Mouse (Mus musculus): ENCODE results near the gene Cep131. TPM values are rescaled to one million over a fixed set of nuclear protein-coding genes. Genes with fewer than 3 reads are reported as not detected.

The Cep131 gene
- total RNA-seq (2021) = 10 to 100 TPM; 43.9 to 44.9 TPM
- long read RNA-seq, experiment 1, transcript Cep131-201 (26 exons, 3,578 nt) = major isoform, 18 of 47 reads
- long read RNA-seq, experiment 1, partial matches to known transcripts = 9 of 47 reads
- long read RNA-seq, experiment 1, other reads (novel, unspliced or antisense) = 20 of 47 reads
- long read RNA-seq, experiment 2, transcript Cep131-201 (26 exons, 3,578 nt) = major isoform, 20 of 36 reads
- long read RNA-seq, experiment 2, partial matches to known transcripts = 8 of 36 reads
- long read RNA-seq, experiment 2, other reads (novel, unspliced or antisense) = 8 of 36 reads

DNA sequence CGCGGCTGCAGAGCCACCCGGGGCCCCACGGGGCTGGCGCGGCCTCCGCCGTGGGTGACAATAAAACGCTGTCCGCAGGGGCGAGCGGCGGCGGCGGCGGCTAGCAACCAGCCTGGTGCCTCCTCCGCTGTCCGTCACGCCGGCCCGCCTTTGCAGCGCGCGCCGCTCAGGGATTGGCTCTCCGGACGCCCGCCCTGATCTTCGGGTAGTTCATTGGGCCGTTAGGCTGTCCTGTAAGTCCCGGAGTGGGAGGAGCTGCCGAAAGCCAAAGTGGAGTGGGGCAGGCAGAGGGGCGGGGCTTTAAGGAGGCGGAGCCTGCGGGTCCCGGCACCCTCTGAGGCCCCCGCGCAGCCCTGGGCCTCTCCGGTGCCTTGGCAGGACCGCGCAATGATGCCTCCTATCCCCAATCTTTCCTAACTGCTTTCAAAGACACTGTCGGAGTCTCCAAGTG is at the start of gene Cep131:
Gene Cep131 (minus strand): TSS at position 126 of the 451 bp plus-strand sequence.
- DNase-seq (ENCODE audit: low spot score in 2 of 2) = peak; percentile 95 to 98

- no peak for DNase-seq (ENCODE audit: low spot score in 2 of 2)
Measured at GRCm38 (mm10) chr11:120136195-120136594, 49.6 kb upstream of the Cep131 start.

GRCm38 (mm10) chr11:120134847-120135530 is 48.4 kb upstream of the Cep131 start:
- no peak for DNase-seq (ENCODE audit: low spot score in 2 of 2)

DNA sequence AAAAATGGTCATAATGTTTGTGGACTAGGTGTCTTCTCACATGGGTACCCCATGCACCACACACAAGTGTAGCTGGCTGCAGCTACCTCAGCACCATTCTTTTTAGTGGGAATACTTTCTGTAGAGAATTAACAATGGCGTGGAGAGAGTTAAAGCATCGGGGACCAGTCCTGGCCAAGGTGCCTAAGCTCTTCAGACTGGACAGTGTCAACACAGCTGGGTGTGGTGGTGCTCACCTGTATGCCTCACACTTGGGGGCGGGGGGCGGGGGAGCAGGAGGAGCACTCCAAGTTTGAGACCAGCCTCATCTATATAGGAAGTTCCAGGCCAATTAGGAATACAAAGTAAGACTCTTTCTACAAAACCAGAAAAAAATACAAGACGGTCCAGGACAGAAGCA is 47.5 kb upstream of the Cep131 start:
- DNase-seq (ENCODE audit: low spot score in 2 of 2) = no peak

DNA sequence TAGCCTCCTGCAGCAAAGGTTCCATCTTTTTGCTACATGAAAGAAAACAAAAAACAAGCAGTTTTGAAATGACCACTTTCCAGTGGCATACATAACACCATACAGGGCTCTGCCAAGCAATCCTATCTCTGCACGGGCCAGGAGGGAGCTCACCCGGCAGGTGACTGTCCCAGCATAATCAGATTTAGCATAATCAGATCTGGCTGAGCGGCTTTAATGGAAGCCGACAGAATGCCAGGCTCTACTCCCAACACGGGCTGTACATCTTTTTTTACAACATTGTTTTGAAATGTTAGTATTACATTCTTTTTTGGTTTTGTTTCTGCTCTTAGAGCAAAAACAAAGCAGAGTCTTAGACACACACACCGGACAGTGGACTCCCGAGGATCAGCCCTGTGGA is 42.7 kb upstream of the Cep131 start:
- DNase-seq (ENCODE audit: low spot score in 2 of 2) = no peak

DNA sequence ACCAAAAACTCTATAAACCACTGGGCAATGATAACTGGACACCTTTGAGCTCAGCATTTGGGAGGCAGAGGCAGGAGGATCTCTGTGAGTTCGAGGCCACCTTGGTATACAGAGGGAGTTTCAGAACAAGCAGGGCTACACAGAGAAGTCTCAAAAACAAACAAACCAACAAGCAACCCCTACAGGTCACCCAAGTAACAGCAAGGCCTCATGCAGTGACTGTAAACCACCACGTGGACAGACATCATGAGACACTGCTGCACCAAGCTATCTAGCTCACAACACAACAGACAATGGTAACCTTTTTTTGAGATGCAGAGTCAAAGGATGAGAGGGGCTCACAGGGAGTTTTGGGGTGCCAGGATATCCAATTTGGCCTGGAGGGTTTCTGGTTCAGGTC is 40.2 kb upstream of the Cep131 start:
- no peak for DNase-seq (ENCODE audit: low spot score in 2 of 2)

DNA sequence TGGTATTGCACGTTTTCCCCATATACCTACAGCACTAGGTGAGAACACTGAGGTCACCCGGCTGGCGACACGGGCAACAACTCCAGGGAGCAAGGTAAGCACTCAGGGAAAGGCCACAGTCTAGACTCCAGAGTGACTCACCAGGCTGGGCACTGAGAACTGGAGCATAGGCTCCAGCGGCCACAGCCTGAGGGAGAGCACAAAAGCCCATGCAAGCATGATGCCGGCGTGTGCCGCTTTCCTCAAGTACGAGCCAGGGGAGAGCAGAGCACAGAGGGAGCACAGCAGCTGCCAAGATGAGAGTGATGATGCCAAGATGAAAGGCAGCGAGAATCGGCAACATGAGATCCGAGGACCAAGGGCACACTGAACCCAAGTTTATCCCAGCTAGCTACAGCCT is 35.5 kb upstream of the Cep131 start:
- DNase-seq (ENCODE audit: low spot score in 2 of 2) = no peak

- peak; percentile 78 to 83 for DNase-seq (ENCODE audit: low spot score in 2 of 2)
Measured at GRCm38 (mm10) chr11:120120642-120121420, 34.2 kb upstream of the Cep131 start.

DNA sequence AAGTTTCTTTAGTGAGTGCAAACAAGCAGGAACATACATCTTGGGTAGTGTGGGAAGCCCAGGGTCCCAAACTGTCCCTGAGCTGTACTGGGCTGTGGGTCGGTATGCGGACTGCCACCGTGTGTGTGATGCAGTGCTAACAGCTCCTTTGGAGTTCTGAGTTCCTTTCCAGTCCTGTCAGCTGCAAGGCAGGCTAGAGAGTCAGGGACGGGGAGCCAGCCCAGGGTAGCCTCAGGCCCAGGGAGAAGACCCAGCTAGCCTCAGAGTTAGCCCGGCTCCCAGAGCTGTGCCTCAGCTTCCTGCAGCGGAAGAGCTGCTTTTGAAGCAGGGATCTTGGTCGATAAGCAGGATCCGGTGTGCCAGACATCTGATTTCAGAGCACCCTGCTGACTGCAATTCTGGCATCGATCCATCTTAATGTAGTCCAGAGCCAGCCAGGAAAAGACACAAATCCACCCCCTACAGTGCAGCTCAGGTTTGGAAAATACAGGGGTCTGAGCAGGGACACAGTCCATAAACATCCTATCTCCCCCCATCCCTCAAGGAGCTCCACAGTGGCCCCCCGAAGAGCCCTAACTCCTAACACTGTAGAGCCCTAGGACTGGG is 33.4 kb upstream of the Cep131 start:
- DNase-seq (ENCODE audit: low spot score in 2 of 2) = no peak

DNA sequence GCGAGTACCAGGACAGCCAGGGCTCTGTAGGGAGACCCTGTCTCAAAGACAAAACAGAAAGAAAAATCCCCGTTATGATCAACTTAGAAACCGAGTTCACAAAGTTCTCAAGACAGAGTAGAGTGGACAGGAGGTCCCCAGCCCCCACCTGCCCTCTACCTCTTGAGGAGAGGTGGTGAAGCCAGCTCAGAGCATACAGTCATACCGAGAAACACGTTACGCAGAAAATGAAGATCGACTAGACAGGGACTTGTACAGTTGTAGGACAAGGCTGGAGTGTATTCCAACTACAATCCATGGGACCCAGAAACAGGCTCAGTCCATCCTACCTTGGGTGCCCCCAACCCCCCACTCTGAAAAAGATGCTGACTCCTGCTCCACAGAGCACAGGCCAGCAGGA is 32.5 kb upstream of the Cep131 start:
- no peak for DNase-seq (ENCODE audit: low spot score in 2 of 2)

DNA sequence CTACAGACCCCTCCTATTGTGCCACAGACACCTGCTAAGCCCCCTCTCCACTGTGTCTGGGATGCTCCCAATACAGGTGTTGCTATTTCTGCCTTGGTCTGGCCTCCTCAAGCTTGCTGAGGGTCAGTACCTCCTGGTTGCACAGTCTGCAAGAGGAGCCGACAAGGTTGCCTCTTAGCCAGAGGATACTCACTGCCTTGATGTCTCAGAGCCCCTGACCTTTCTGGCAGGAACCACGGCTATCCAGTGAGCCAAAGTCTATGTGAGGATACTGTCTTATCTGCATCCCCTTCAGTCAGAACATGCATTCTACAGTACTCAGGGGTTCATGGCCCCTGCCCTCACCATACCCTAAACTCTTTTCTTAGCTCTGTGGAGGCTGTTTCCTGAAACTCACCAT is 31.0 kb upstream of the Cep131 start:
- DNase-seq (ENCODE audit: low spot score in 2 of 2) = no peak

GRCm38 (mm10) chr11:120114488-120115215 is 28.0 kb upstream of the Cep131 start:
- no peak for DNase-seq (ENCODE audit: low spot score in 2 of 2)

DNA sequence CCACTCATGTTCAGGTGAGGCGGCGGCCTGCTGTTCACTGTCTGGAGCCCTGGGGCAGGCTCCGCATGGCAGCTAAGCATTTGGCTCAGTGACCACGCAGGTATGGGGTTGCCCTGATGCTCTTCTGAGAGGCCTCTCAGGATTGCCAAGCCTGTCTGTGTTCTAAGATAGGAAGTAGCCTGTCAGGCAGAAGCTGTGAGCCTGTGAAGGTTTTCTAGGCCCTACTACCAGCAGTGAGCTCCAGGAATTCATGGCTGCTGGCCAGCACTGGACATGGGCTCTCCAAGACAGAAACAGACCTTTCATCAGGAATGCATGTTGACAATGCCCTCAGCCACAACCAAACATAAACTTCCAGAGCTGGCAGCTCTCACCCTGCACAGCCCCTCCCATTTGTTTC is 25.5 kb upstream of the Cep131 start:
- DNase-seq (ENCODE audit: low spot score in 2 of 2) = no peak

DNA sequence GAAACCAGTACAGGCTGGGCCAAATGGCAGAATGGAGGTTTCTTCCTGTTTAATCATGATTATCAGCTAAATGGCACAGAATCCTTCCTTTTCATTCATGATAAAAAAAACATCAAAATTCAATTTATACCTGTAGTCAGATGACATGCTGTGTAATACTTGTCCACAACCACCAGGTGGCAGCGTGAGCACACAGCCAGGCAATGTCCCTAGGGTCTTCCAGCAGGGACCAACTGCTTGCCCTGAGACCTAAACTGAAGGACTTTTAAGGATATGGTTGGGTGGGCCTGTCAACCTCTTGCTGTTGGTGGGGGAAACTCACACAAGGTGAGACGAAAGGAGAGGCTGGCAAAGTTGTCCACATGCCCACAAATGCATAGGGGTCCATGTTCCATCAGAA is 24.4 kb upstream of the Cep131 start:
- peak; percentile 52 to 65 for DNase-seq (ENCODE audit: low spot score in 2 of 2)

DNA sequence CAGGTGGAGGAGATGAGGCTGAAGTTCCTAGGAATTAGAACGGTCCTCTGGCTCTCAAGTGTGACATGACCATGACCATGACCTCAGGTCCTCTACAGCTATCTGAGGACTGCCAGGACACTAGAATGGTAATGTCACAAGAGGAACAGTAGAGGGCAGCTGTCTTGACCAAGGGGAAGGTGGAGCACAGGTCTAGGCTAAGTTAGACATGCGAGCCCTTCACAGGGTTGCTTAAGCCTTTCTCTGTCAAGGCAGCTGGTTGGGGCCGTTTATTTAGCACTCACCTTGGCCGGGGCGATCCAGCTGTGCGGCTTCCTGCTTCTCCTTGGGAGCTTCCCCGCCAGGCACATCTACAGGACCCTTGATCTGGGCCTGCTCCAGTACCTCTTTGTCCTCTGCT is 23.9 kb upstream of the Cep131 start:
- no peak for DNase-seq (ENCODE audit: low spot score in 2 of 2)

DNA sequence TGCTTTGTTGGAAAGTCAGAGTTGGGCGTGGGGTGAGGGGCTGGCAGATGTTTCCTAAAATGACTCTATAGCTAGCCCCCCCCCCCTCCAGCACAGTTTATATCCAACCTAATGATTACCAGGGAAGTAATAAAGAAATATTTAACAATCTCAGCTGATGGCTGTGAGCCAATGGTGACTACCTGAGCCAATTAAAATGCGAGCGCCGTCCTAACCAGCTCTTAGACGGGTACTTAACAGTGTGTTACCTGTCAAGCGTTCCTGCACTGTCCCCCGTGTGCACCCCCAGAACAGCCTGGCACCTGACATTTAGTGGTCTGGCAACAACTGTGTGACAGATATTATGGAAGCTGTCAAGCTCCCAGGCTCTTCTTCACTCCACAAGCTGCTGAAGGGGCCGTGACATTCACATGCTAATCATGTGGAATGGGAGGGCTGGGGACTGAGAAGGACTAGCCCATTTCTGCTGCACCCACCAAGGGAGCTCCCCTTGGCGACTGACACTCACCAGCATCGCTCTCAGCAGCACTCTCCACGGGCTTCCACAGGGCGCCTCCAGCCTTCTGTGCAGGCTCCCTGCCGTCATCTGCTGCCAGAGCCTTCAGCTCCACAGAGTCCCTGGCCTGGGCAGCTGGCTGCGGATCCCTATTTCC is 23.1 kb upstream of the Cep131 start:
- no peak for DNase-seq (ENCODE audit: low spot score in 2 of 2)

DNA sequence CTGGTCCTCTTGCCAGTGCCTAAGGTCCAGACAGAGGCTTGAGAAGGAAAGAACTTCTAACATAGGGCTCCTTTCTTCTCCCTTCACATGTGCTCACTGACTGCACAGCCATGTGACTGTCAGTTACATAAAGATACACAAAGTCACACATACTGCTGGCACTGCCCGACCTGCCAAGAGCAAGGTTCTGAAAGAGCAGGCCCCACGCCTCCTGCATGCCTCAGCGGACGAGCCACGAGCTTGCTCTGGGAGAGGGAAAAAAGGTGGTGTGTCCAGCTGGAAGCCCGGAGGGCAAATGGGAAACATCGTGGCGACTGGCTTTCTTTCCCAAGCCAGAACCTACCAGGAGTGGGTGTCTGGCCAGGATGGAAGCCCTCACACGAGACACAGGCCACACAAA is 21.2 kb upstream of the Cep131 start:
- no peak for DNase-seq (ENCODE audit: low spot score in 2 of 2)

GRCm38 (mm10) chr11:120107026-120107425 is 20.4 kb upstream of the Cep131 start:
- DNase-seq (ENCODE audit: low spot score in 2 of 2) = no peak

DNA sequence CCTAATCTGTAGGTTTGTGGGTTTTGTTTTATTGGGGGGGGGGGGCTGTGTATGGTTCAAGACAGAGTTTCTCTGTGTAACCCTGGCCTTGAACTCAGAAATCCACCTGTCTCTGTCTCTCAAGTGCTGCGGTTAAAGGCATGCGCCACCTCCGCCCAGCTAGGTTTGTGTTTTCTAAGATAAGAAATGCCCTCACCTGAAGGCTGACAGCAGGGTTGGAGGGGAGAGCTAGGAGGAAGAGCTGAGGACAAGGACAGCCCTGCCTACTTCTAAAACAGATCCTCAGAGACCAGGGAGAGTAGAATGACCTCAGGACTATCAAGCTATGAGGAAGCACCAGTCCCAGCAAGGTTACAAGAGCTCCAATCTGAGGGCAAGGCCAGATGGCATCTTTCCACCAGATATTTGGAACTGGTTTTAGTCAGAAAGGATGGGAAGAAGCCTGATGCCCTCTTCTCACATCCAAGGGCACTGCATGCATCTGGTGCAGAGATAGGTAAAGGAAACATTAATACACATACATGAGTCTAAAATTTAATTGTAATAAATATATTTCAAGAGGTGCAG is 16.9 kb upstream of the Cep131 start:
- no peak for DNase-seq (ENCODE audit: low spot score in 2 of 2)

GRCm38 (mm10) chr11:120101036-120101435 is 14.4 kb upstream of the Cep131 start:
- DNase-seq (ENCODE audit: low spot score in 2 of 2) = peak; percentile 73 to 75

All from layer of hippocampus, postnatal 14 days (tissue).